Mouse (Mus musculus) hindbrain, embryonic 13.5 days (tissue): ENCODE data around the gene Parp1. TPM values are rescaled to one million over a fixed set of nuclear protein-coding genes. Genes with fewer than 3 reads are reported as not detected.

ENCODE experiments used
- ATAC-seq: fragments of 200-750 bp; cut with Nextera tagmentation; 2 replicates; pipeline ENCODE4 v1.8.0; 2017; ENCODE audit warnings: moderate TSS enrichment; ENCODE audit not compliant: low FRiP score
- H3K27ac ChIP-seq: fragments of 300-500 bp; sonication (generic); 2 replicates; pipeline ENCODE4 v1.5.1; 2015; ENCODE audit warnings: inconsistent platforms, mild to moderate bottlenecking, moderate library complexity
- H3K27me3 ChIP-seq: fragments of 300-500 bp; sonication (generic); 2 replicates; pipeline ENCODE4 v1.6.1; 2015; ENCODE audit warnings: mild to moderate bottlenecking, inconsistent platforms
- H3K36me3 ChIP-seq: fragments of 300-500 bp; sonication (generic); 2 replicates; pipeline ENCODE4 v1.6.1; 2015; ENCODE audit warnings: mild to moderate bottlenecking, inconsistent platforms
- H3K4me1 ChIP-seq: fragments of 300-500 bp; sonication (generic); replicated peaks from 2 replicates; pipeline ENCODE4 v1.6.1; 2015; ENCODE audit warnings: inconsistent platforms
- H3K4me2 ChIP-seq: fragments of 300-500 bp; sonication (generic); 2 replicates; pipeline ENCODE4 v1.6.1; 2015; ENCODE audit warnings: inconsistent platforms, mild to moderate bottlenecking, moderate library complexity
- H3K4me3 ChIP-seq: fragments of 300-500 bp; sonication (generic); 2 replicates; pipeline ENCODE4 v1.5.1; 2015; ENCODE audit warnings: mild to moderate bottlenecking, inconsistent platforms
- H3K9ac ChIP-seq: fragments of 300-500 bp; sonication (generic); 2 replicates; pipeline ENCODE4 v1.6.1; 2015; ENCODE audit warnings: mild to moderate bottlenecking, inconsistent platforms
- H3K9me3 ChIP-seq: fragments of 300-500 bp; sonication (generic); 2 replicates; pipeline ENCODE4 v1.6.1; 2016; ENCODE audit warnings: inconsistent platforms
- WGBS: fragments of 180-500 bp; shearing (Covaris S2); methylation state at CpG from one replicate; pipeline ENCODE4 v1.1.7; 2015; 5-methylcytosine and 5-hydroxymethylcytosine counted together
- microRNA-seq: library from miRNA; unstranded; fragments of <30 nt; microRNA quantifications from one replicate; pipeline ENCODE4, GENCODE M21; 2016
- polyA plus RNA-seq: library from polyadenylated mRNA; unstranded; fragments of >200 nt; fragmentation: Nextera tagmentation; extraction: Ambion mirVana; gene quantifications from 2 replicates; pipeline ENCODE4 v1.2.1, GENCODE M21; 2015

The Parp1 gene
- polyA plus RNA-seq, 1 experiment from 2014 or later: 113 TPM

- ATAC-seq: peak; percentile 67
- H3K27me3 ChIP-seq: no peaks in the 10 kb centered on the region
- peaks cover 19% of the 10 kb centered on the region for H3K4me1 ChIP-seq
- peak overlapping the region; percentile 90 for H3K27ac ChIP-seq
- H3K9me3 ChIP-seq: no peaks in the 10 kb centered on the region
- no peaks in the 10 kb centered on the region for H3K36me3 ChIP-seq
- peak overlapping the region; percentile 89 for H3K4me3 ChIP-seq
- 4% methylated on average over 40 of the region's 50 CpGs for WGBS
- H3K9ac ChIP-seq: peak overlapping the region; percentile 95
- H3K4me2 ChIP-seq: peak overlapping the region; percentile 88
Measured at GRCm38 (mm10) chr1:180641518-180642227, 72.9 kb downstream of the Parp1 start.

DNA sequence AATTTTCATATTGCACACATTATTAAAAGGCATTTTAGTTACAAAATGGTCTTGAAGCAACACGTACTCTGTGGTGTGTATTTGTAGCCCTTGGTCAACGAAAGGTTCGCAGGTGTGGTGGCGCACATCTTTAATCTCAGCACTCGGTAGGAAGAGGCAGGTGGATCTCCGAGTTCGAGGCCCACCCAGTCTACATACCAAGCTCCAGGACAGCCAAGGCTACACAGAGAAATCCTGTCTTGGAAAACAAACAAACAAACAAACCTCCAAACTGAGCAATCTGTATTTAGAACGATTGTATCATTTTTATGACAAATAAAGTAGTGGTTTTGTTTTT, 73.5 kb downstream of the Parp1 start:
- Histone ChIP-seq H3K27me3 (no peaks in the 10 kb centered on the region), H3K4me2 (peak overlapping the region; percentile 88), H3K27ac (no peak overlapping the region), H3K4me1 (peaks cover 19% of the 10 kb centered on the region), H3K4me3 (peak overlapping the region; percentile 89), H3K9me3 (no peaks in the 10 kb centered on the region), H3K9ac (peak overlapping the region; percentile 95), H3K36me3 (no peaks in the 10 kb centered on the region)
- 82% methylated on average over 8 of the region's 8 CpGs for WGBS
- no peak for ATAC-seq

Small RNA genes lying within 50 kb of the gene (microRNA-seq; reads per million reads assigned to microRNA genes)
- gene Mir6904: not detected

Other genes with a start within 250 kb of the Parp1 start
- gene Itpkb, start 238.4 kb upstream of the Parp1 start, polyA plus RNA-seq: 2.6 and 3.4 TPM in 2 replicates
- 4.3 and 5.1 TPM in 2 replicates for gene Stum, start 85.4 kb upstream of the Parp1 start, polyA plus RNA-seq
- 12.2 and 13.8 TPM in 2 replicates for gene Lin9, start 72.2 kb downstream of the Parp1 start, polyA plus RNA-seq
- 0.08 TPM in 1 of 2 replicates, not detected in the other for gene Mixl1, start 128.1 kb downstream of the Parp1 start, polyA plus RNA-seq
- 24.5 and 24.9 TPM in 2 replicates for gene Acbd3, start 157.1 kb downstream of the Parp1 start, polyA plus RNA-seq
- 3,757 and 3,885 TPM in 2 replicates for gene H3f3a, start 245.0 kb downstream of the Parp1 start, polyA plus RNA-seq